Mouse (Mus musculus) adrenal gland, postnatal 4 days (tissue): ENCODE results near the gene Ttc38. TPM values are rescaled to one million over a fixed set of nuclear protein-coding genes. Genes with fewer than 3 reads are reported as not detected.
"Not testable (repeated sequence)": the region's sequence is repeated elsewhere in the genome, so short reads cannot be mapped to it uniquely, and the experiment has no call there.

ENCODE experiments used
- DNase-seq, 2 experiments: peaks; one replicate each; pipeline ENCODE4 v3.0.0; 2021 to 2022; ENCODE audit warnings: low spot score in 2 of 2, mixed read lengths in 2 of 2
- total RNA-seq, 2 experiments: library from RNA; stranded (reverse); gene quantifications; 2 replicates each; pipeline ENCODE4 v1.2.3; 2021

The Ttc38 gene
- total RNA-seq, 2 experiments from 2014 or later: 14.5 to 15.2 TPM

- no peak for DNase-seq
These were observed 10.7 kb upstream of the Ttc38 start, which contains the start of gene Pkdrej for GRCm38 (mm10) chr15:85821203-85822010. Pkdrej (minus strand) TSS chr15:85821734.

- no peak for DNase-seq
These were observed 10.1 kb upstream of the Ttc38 start for GRCm38 (mm10) chr15:85822011-85822359.

- no peak for DNase-seq
These were observed 5.4 kb upstream of the Ttc38 start for GRCm38 (mm10) chr15:85826676-85827075.

- DNase-seq: no peak
These were observed 4.0 kb upstream of the Ttc38 start for GRCm38 (mm10) chr15:85828071-85828470.

- no peak for DNase-seq
These were observed 2.6 kb upstream of the Ttc38 start for GRCm38 (mm10) chr15:85829470-85829869.

GRCm38 (mm10) chr15:85832599-85832998, 493 bp downstream of the Ttc38 start:
- no peak for DNase-seq

GRCm38 (mm10) chr15:85835335-85835734, 3.2 kb downstream of the Ttc38 start:
- DNase-seq: no peak

- DNase-seq: no peak
These were observed 4.8 kb downstream of the Ttc38 start for GRCm38 (mm10) chr15:85836887-85837286.

GRCm38 (mm10) chr15:85840983-85841382, 8.9 kb downstream of the Ttc38 start:
- DNase-seq: no peak

- no peak for DNase-seq
These were observed 9.8 kb downstream of the Ttc38 start for GRCm38 (mm10) chr15:85841796-85842360.

GRCm38 (mm10) chr15:85845071-85845470, 13.0 kb downstream of the Ttc38 start:
- no peak for DNase-seq

- DNase-seq: no peak
These were observed 19.7 kb downstream of the Ttc38 start for GRCm38 (mm10) chr15:85851656-85852392.

- no peak for DNase-seq
These were observed 26.9 kb downstream of the Ttc38 start for GRCm38 (mm10) chr15:85858980-85859489.

GRCm38 (mm10) chr15:85859490-85860031, 27.5 kb downstream of the Ttc38 start, which contains the start of gene Gtse1:
Gtse1 (plus strand) TSS chr15:85859745.
- DNase-seq: peak; percentile 64 to 92

- DNase-seq: not testable (repeated sequence)
These were observed 33.8 kb downstream of the Ttc38 start for GRCm38 (mm10) chr15:85865913-85866312.

- DNase-seq: peak in 1 of 2 experiments; percentile 57
These were observed 35.6 kb downstream of the Ttc38 start for GRCm38 (mm10) chr15:85867696-85868095.

GRCm38 (mm10) chr15:85877336-85877735, 45.2 kb downstream of the Ttc38 start:
- DNase-seq: no peak

GRCm38 (mm10) chr15:85878848-85879497, 46.9 kb downstream of the Ttc38 start, which contains the start of gene Trmu:
Trmu (plus strand) TSS chr15:85879312.
- DNase-seq: peak; percentile 68 to 83

GRCm38 (mm10) chr15:85879498-85879895, 47.4 kb downstream of the Ttc38 start:
- DNase-seq: no peak

GRCm38 (mm10) chr15:85885606-85886005, 53.5 kb downstream of the Ttc38 start:
- no peak for DNase-seq

GRCm38 (mm10) chr15:85889235-85889634, 57.1 kb downstream of the Ttc38 start:
- DNase-seq: no peak
